Mouse (Mus musculus) layer of hippocampus, adult 18-20 months (tissue): Measurements from ENCODE around the gene Kalrn. TPM values are rescaled to one million over a fixed set of nuclear protein-coding genes. Genes with fewer than 3 reads are reported as not detected.
A peak's percentile ranks its signal among the peaks of the same experiment; 100 is the strongest.

Source experiments
- DNase-seq, 2 experiments: peaks; one replicate each; pipeline ENCODE4 v3.0.0; 2022; ENCODE audit warnings: low spot score in 2 of 2
- total RNA-seq, 2 experiments: library from RNA; stranded (reverse); gene quantifications; 2 replicates each; pipeline ENCODE4 v1.2.3; 2021

Kalrn gene
- total RNA-seq, 2 experiments from 2014 or later, result 468 to 527 TPM

GRCm38 (mm10) chr16:34120801-34121201 is 452.5 kb downstream of the Kalrn start:
- peak in 1 of 2 experiments; percentile 58 for DNase-seq

- no peak for DNase-seq
These were observed 453.5 kb downstream of the Kalrn start for GRCm38 (mm10) chr16:34119844-34120243.

GRCm38 (mm10) chr16:34119370-34119769 is 454.0 kb downstream of the Kalrn start:
- peak in 1 of 2 experiments; percentile 73 for DNase-seq

- peak in 1 of 2 experiments; percentile 90 for DNase-seq
These were observed 458.7 kb downstream of the Kalrn start for GRCm38 (mm10) chr16:34114665-34115064.

GRCm38 (mm10) chr16:34113150-34113549 is 460.2 kb downstream of the Kalrn start:
- DNase-seq, result peak in 1 of 2 experiments; percentile 51

- DNase-seq, result no peak
These were observed 460.8 kb downstream of the Kalrn start for GRCm38 (mm10) chr16:34112490-34112889.

GRCm38 (mm10) chr16:34110840-34111625 is 462.3 kb downstream of the Kalrn start:
- no peak for DNase-seq

GRCm38 (mm10) chr16:34104427-34104826 is 468.9 kb downstream of the Kalrn start:
- DNase-seq, result no peak

- no peak for DNase-seq
These were observed 470.6 kb downstream of the Kalrn start for GRCm38 (mm10) chr16:34102742-34103141.

GRCm38 (mm10) chr16:34099795-34100194 is 473.5 kb downstream of the Kalrn start:
- no peak for DNase-seq

- DNase-seq, result no peak
These were observed 477.7 kb downstream of the Kalrn start for GRCm38 (mm10) chr16:34095548-34096141.

- no peak for DNase-seq
These were observed 478.3 kb downstream of the Kalrn start for GRCm38 (mm10) chr16:34095093-34095465.

- no peak for DNase-seq
These were observed 478.8 kb downstream of the Kalrn start for GRCm38 (mm10) chr16:34094446-34095092.

GRCm38 (mm10) chr16:34093734-34094445 is 479.4 kb downstream of the Kalrn start:
- peak in 1 of 2 experiments; percentile 18 for DNase-seq

GRCm38 (mm10) chr16:34089528-34090095 is 483.7 kb downstream of the Kalrn start:
- DNase-seq, result peak in 1 of 2 experiments; percentile 42

GRCm38 (mm10) chr16:34089022-34089421 is 484.3 kb downstream of the Kalrn start:
- DNase-seq, result no peak

- DNase-seq, result no peak
These were observed 485.0 kb downstream of the Kalrn start for GRCm38 (mm10) chr16:34088331-34088730.

- no peak for DNase-seq
These were observed 489.0 kb downstream of the Kalrn start for GRCm38 (mm10) chr16:34084135-34084920.

GRCm38 (mm10) chr16:34082494-34083469 is 490.6 kb downstream of the Kalrn start:
- DNase-seq, result no peak
